Mouse (Mus musculus) midbrain, embryonic 13.5 days (tissue): ENCODE measurements around the gene Hist1h3e. TPM values are rescaled to one million over a fixed set of nuclear protein-coding genes. Genes with fewer than 3 reads are reported as not detected.
A peak's percentile ranks its signal among the peaks of the same experiment; 100 is the strongest.
"Not testable (repeated sequence)": the region's sequence is repeated elsewhere in the genome, so short reads cannot be mapped to it uniquely, and the experiment has no call there.

Source experiments
- ATAC-seq: fragments of 200-750 bp; cut with Nextera tagmentation; 2 replicates; pipeline ENCODE4 v1.8.0; 2017; ENCODE audit warnings: mild to moderate bottlenecking, moderate TSS enrichment, moderate library complexity
- H3K27ac ChIP-seq: fragments of 300-500 bp; sonication (generic); 2 replicates; pipeline ENCODE4 v1.5.1; 2015; ENCODE audit warnings: inconsistent platforms, mild to moderate bottlenecking, moderate library complexity
- H3K27me3 ChIP-seq: fragments of 300-500 bp; sonication (generic); 2 replicates; pipeline ENCODE4 v1.6.1; 2015; ENCODE audit warnings: mild to moderate bottlenecking, inconsistent platforms
- H3K36me3 ChIP-seq: fragments of 300-500 bp; sonication (generic); 2 replicates; pipeline ENCODE4 v1.6.1; 2015; ENCODE audit warnings: mild to moderate bottlenecking, inconsistent platforms
- H3K4me1 ChIP-seq: fragments of 300-500 bp; sonication (generic); replicated peaks from 2 replicates; pipeline ENCODE4 v1.6.1; 2015; ENCODE audit warnings: inconsistent platforms
- H3K4me2 ChIP-seq: fragments of 300-500 bp; sonication (generic); replicated peaks from 2 replicates; pipeline ENCODE4 v1.6.1; 2015; ENCODE audit warnings: moderate library complexity, mild to moderate bottlenecking, inconsistent platforms
- H3K4me3 ChIP-seq: fragments of 300-500 bp; sonication (generic); replicated peaks from 2 replicates; pipeline ENCODE4 v1.5.1; 2015; ENCODE audit warnings: mild to moderate bottlenecking, inconsistent platforms
- H3K9ac ChIP-seq: fragments of 300-500 bp; sonication (generic); replicated peaks from 2 replicates; pipeline ENCODE4 v1.6.1; 2015; ENCODE audit warnings: mild to moderate bottlenecking, inconsistent platforms
- H3K9me3 ChIP-seq: fragments of 300-500 bp; sonication (generic); 2 replicates; pipeline ENCODE4 v1.6.1; 2016; ENCODE audit warnings: mild to moderate bottlenecking, inconsistent platforms
- WGBS: fragments of 180-500 bp; shearing (Covaris S2); methylation state at CpG from one replicate; pipeline ENCODE4 v1.1.7; 2015; 5-methylcytosine and 5-hydroxymethylcytosine counted together
- polyA plus RNA-seq: library from polyadenylated mRNA; unstranded; fragments of >200 nt; fragmentation: Nextera tagmentation; extraction: Ambion mirVana; gene quantifications from 2 replicates; pipeline ENCODE4 v1.2.1, GENCODE M21; 2015

The Hist1h3e gene
- polyA plus RNA-seq, 1 experiment from 2014 or later: 3.1 TPM

GRCm38 (mm10) chr13:23538249-23538648 is 23.9 kb downstream of the Hist1h3e start:
- no peak for ATAC-seq
- no peak overlapping the region for H3K9ac ChIP-seq
- no peaks in the 10 kb centered on the region for H3K36me3 ChIP-seq
- H3K4me3 ChIP-seq: no peak overlapping the region
- no peak overlapping the region for H3K27ac ChIP-seq
- H3K4me1 ChIP-seq: peaks cover 33% of the 10 kb centered on the region
- 75% methylated on average over 5 of the region's 5 CpGs for WGBS
- no peaks in the 10 kb centered on the region for H3K9me3 ChIP-seq
- no peaks in the 10 kb centered on the region for H3K27me3 ChIP-seq
- no peak overlapping the region for H3K4me2 ChIP-seq

- Histone ChIP-seq H3K27me3 (no peaks in the 10 kb centered on the region), H3K27ac (no peak overlapping the region), H3K9ac (no peak overlapping the region), H3K4me3 (no peak overlapping the region; the same call in 1 of the 2 replicates), H3K36me3 (no peaks in the 10 kb centered on the region), H3K4me1 (peaks cover 38% of the 10 kb centered on the region), H3K9me3 (no peaks in the 10 kb centered on the region), H3K4me2 (peak overlapping the region; percentile 76)
- no peak for ATAC-seq
- 79% methylated on average over 3 of the region's 3 CpGs for WGBS
Observed at GRCm38 (mm10) chr13:23537006-23537710, 25.0 kb downstream of the Hist1h3e start.

- ATAC-seq: no peak
- H3K4me1 ChIP-seq: peaks cover 42% of the 10 kb centered on the region
- peak overlapping the region; percentile 59 for H3K9ac ChIP-seq
- peak overlapping the region; percentile 76 for H3K4me2 ChIP-seq
- WGBS: 18% methylated on average over 7 of the region's 7 CpGs
- no peak overlapping the region for H3K27ac ChIP-seq
- H3K4me3 ChIP-seq: peak overlapping the region; percentile 55
- no peaks in the 10 kb centered on the region for H3K36me3 ChIP-seq
- H3K9me3 ChIP-seq: no peaks in the 10 kb centered on the region
- no peaks in the 10 kb centered on the region for H3K27me3 ChIP-seq
Observed at GRCm38 (mm10) chr13:23536076-23536822, 25.9 kb downstream of the Hist1h3e start.

- H3K4me2 ChIP-seq: peak within 1 kb of the TSS; percentile 76
- ATAC-seq: peak; percentile 91
- H3K27me3 ChIP-seq, H3K9me3 ChIP-seq, H3K36me3 ChIP-seq: not testable (repeated sequence)
- under 1% methylated on average over 48 of the region's 62 CpGs for WGBS
- H3K27ac ChIP-seq: peak within 1 kb of the TSS; percentile 72
- peak within 1 kb of the TSS; percentile 59 for H3K9ac ChIP-seq
- H3K4me3 ChIP-seq: peak within 1 kb of the TSS; percentile 55
- peaks cover 42% of the 10 kb centered on the region for H3K4me1 ChIP-seq
Observed at GRCm38 (mm10) chr13:23535137-23536075, 26.8 kb downstream of the Hist1h3e start, which contains the start of gene Hist1h3g. Hist1h3g (plus strand) TSS chr13:23535422.

- Histone ChIP-seq H3K36me3 (no peaks in the 10 kb centered on the region), H3K9me3 (no peaks in the 10 kb centered on the region), H3K27me3 (no peaks in the 10 kb centered on the region), H3K4me3 (peak overlapping the region; percentile 55), H3K27ac (peak overlapping the region; percentile 72), H3K4me1 (peaks cover 47% of the 10 kb centered on the region), H3K4me2 (peak overlapping the region; percentile 76), H3K9ac (peak overlapping the region; percentile 48)
- WGBS: under 1% methylated on average over 15 of the region's 15 CpGs
- peak; percentile 0; the same call in 1 of the 2 replicates for ATAC-seq
Observed at GRCm38 (mm10) chr13:23534368-23535131, 27.6 kb downstream of the Hist1h3e start.

- 0% methylated on average over 25 of the region's 53 CpGs for WGBS
- H3K9me3 ChIP-seq, H3K36me3 ChIP-seq, H3K27me3 ChIP-seq: not testable (repeated sequence)
- Histone ChIP-seq H3K27ac (peak within 1 kb of the TSS; percentile 98), H3K4me3 (peak within 1 kb of the TSS; percentile 55), H3K4me1 (peaks cover 53% of the 10 kb centered on the region), H3K4me2 (peak within 1 kb of the TSS; percentile 76), H3K9ac (peak within 1 kb of the TSS; percentile 54)
- ATAC-seq: peak; percentile 49; the same call in 1 of the 2 replicates
Observed at GRCm38 (mm10) chr13:23533560-23534367, 28.4 kb downstream of the Hist1h3e start, which contains the start of gene Hist1h2af. Hist1h2af (plus strand) TSS chr13:23533906.

GRCm38 (mm10) chr13:23532262-23533075 is 29.7 kb downstream of the Hist1h3e start:
- no peak for ATAC-seq
- H3K27ac ChIP-seq: peak overlapping the region; percentile 98
- 22% methylated on average over 9 of the region's 9 CpGs for WGBS

GRCm38 (mm10) chr13:23530901-23531875 is 31.0 kb downstream of the Hist1h3e start, which contains the start of gene Hist1h4h:
Hist1h4h (plus strand) TSS chr13:23531050.
- H3K27ac ChIP-seq: peak within 1 kb of the TSS; percentile 98
- peaks cover 45% of the 10 kb centered on the region for H3K4me1 ChIP-seq
- under 1% methylated on average over 56 of the region's 70 CpGs for WGBS
- peak within 1 kb of the TSS; percentile 55 for H3K4me3 ChIP-seq
- H3K4me2 ChIP-seq: peak within 1 kb of the TSS; percentile 76
- no peaks in the 10 kb centered on the region for H3K27me3 ChIP-seq
- H3K9ac ChIP-seq: peak within 1 kb of the TSS; percentile 80
- no peaks in the 10 kb centered on the region for H3K36me3 ChIP-seq
- peak; percentile 89 for ATAC-seq
- H3K9me3 ChIP-seq: no peaks in the 10 kb centered on the region

More at GRCm38 (mm10) chr13:23532262-23533075, 29.7 kb downstream of the Hist1h3e start:
- peak overlapping the region; percentile 76 for H3K4me2 ChIP-seq
- H3K4me3 ChIP-seq: peak overlapping the region; percentile 55
- peak overlapping the region; percentile 80 for H3K9ac ChIP-seq
- peaks cover 53% of the 10 kb centered on the region for H3K4me1 ChIP-seq
- H3K36me3 ChIP-seq: no peaks in the 10 kb centered on the region
- H3K9me3 ChIP-seq: no peaks in the 10 kb centered on the region
- no peaks in the 10 kb centered on the region for H3K27me3 ChIP-seq
